Mouse (Mus musculus) neural tube, embryonic 14.5 days (tissue): ENCODE results near the gene Trpm5. TPM values are rescaled to one million over a fixed set of nuclear protein-coding genes. Genes with fewer than 3 reads are reported as not detected.

Source experiments
- ATAC-seq: fragments of 200-750 bp; cut with Nextera tagmentation; 2 replicates; pipeline ENCODE4 v1.8.0; 2017; ENCODE audit warnings: low read depth, mild to moderate bottlenecking, moderate TSS enrichment, moderate library complexity
- H3K27ac ChIP-seq: fragments of 300-500 bp; sonication (generic); 2 replicates; pipeline ENCODE4 v1.5.1; 2014; ENCODE audit warnings: low read depth, mild to moderate bottlenecking, control low read depth, low read length, moderate library complexity, mixed read lengths
- H3K27me3 ChIP-seq: fragments of 300-500 bp; sonication (generic); 2 replicates; pipeline ENCODE4 v1.6.1; 2014; ENCODE audit warnings: low read length; ENCODE audit not compliant: control insufficient read depth, insufficient read depth
- H3K36me3 ChIP-seq: fragments of 300-500 bp; sonication (generic); 2 replicates; pipeline ENCODE4 v1.6.1; 2014; ENCODE audit warnings: low read length, mixed read lengths; ENCODE audit not compliant: control insufficient read depth, insufficient read depth
- H3K4me1 ChIP-seq: fragments of 300-500 bp; sonication (generic); 2 replicates; pipeline ENCODE4 v1.6.1; 2014; ENCODE audit warnings: low read length; ENCODE audit not compliant: control insufficient read depth, insufficient read depth
- H3K4me2 ChIP-seq: fragments of 300-500 bp; sonication (generic); 2 replicates; pipeline ENCODE4 v1.6.1; 2014; ENCODE audit warnings: mild to moderate bottlenecking, low read depth, low read length, control low read depth
- H3K4me3 ChIP-seq: fragments of 300-500 bp; sonication (generic); 2 replicates; pipeline ENCODE4 v1.5.1; 2014; ENCODE audit warnings: low read depth, low read length, control low read depth, mixed read lengths
- H3K9ac ChIP-seq: fragments of 300-500 bp; sonication (generic); replicated peaks from 2 replicates; pipeline ENCODE4 v1.6.1; 2014; ENCODE audit warnings: low read depth, mild to moderate bottlenecking, control low read depth, low read length, mixed read lengths
- H3K9me3 ChIP-seq: fragments of 300-500 bp; sonication (generic); 2 replicates; pipeline ENCODE4 v1.6.1; 2016; ENCODE audit warnings: low read length; ENCODE audit not compliant: control insufficient read depth
- WGBS: fragments of 180-500 bp; shearing (Covaris S2); extraction: QIAGEN DNeasy Blood & Tissue Kit; methylation state at CpG from one replicate; pipeline ENCODE4 v1.1.7; 2014; 5-methylcytosine and 5-hydroxymethylcytosine counted together
- polyA plus RNA-seq: library from polyadenylated mRNA; unstranded; fragments of >200 nt; fragmentation: Nextera tagmentation; extraction: Ambion mirVana; gene quantifications from 2 replicates; pipeline ENCODE4 v1.2.1, GENCODE M21; 2014

Gene Trpm5
- polyA plus RNA-seq, 1 experiment from 2014 or later: 1.6 TPM

DNA sequence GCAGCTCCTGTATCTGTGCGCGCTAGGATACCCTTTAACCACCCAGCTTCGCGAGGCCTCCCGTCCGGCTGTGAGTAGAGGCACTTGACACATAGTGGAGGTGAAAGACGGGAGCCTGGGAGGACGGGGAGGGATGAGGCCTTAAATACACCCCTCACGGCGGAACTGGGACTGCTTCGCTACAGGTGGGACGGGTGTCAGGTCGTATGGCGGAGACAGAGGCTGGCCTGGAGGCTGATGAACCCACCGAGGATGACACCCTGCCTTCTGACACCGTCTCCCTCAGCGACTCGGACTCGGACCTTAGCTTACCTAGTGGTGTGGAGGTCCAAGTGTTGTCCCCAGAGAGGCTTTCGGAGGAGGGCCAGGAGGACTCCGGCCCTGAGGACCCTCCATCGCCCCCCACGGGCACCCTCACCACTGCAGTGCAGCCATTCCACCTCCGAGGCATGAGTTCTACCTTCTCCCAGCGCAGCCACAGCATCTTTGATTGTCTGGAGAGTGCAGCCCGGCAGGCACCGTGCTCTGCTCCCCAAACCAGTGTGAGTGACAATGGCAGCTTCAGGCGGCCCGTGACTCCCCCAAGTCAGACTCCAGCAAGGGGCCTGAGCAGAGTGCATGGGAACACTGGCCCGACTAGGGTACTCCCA is 24.6 kb downstream of the Trpm5 start:
- peaks cover 2% of the 10 kb centered on the region; the same call in 1 of the 2 replicates for H3K27me3 ChIP-seq
- H3K9ac ChIP-seq: peak overlapping the region; percentile 82
- H3K4me3 ChIP-seq: peak overlapping the region; percentile 54
- H3K36me3 ChIP-seq: peaks cover 16% of the 10 kb centered on the region
- H3K27ac ChIP-seq: peak overlapping the region; percentile 70
- H3K4me2 ChIP-seq: peak overlapping the region; percentile 97
- H3K9me3 ChIP-seq: no peaks in the 10 kb centered on the region
- no peak for ATAC-seq
- 13% methylated on average over 30 of the region's 30 CpGs for WGBS
- peaks cover 23% of the 10 kb centered on the region for H3K4me1 ChIP-seq

DNA sequence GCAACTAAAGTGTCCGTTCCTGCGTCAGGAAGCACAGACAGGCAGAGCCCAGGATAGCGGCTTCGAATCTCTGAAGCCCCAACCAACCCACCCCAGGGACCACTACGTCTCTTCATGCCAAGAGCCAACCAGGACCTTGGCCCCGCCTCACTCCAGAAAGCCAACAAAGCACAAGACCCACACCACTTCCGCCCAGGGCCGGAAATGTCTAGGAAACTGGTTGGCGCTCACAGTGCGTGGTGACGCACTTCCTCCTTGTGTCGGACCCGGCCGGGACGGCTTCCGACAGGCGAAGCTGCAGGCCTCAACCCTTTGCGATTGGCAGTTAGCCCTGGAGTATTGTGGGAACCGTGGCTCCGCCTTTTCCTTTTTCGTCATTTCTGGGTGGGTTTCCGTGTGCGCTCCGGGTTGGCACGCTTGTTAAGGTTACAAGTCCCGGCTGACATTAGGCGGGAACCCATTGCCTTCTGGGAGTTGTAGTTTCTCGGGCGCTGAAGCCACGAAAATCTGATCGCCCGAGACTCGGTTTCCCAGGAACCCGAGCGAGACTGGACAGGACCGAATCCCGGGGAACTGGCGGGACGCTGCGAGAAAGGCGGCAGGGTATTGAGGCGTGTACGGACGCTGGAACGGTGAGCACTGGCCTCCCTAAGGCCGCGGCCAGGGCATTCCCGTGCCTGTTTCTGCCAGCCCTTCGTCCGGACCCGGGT is 25.4 kb downstream of the Trpm5 start, which contains the start of gene Tssc4:
TSS of gene Tssc4 (plus strand) at position 368 of the 710 bp plus-strand sequence.
- Histone ChIP-seq H3K4me3 (peak within 1 kb of the TSS; percentile 54), H3K9ac (peak within 1 kb of the TSS; percentile 82), H3K4me2 (peak within 1 kb of the TSS; percentile 97), H3K4me1 (peaks cover 23% of the 10 kb centered on the region), H3K9me3 (no peaks in the 10 kb centered on the region), H3K36me3 (peaks cover 21% of the 10 kb centered on the region), H3K27me3 (peaks cover 2% of the 10 kb centered on the region; the same call in 1 of the 2 replicates), H3K27ac (peak within 1 kb of the TSS; percentile 96)
- ATAC-seq: peak; percentile 96
- under 1% methylated on average over 51 of the region's 51 CpGs for WGBS

DNA sequence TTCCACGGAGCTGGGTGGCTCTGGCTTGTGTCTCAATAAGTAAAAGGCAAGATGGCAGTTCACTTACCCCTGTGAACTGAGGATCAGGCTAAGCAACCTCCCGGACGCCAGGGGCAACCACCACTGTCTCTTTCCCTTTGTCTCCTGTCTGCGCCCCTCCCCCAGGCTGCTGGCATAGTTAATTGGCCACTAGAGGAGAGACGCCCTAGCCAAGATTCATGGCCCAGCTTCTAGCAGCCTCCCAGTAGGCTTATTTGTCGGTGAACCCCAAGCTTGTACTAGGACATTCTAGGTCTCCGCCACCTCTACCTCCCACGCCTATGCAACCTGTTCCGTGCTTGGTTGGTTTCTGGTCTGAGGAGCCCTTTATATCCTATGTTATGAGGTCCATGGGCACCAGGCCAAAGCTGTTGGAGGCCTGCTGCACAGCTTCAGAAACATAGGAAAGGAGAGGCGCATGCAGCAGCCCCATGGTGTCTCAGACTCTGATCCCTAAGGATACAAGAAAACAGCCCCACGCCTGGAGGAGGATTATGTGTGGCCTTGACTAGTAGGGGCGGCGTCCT is 26.0 kb downstream of the Trpm5 start:
- no peak; the same call in 1 of the 2 replicates for ATAC-seq
- H3K4me3 ChIP-seq: peak overlapping the region; percentile 54
- 31% methylated on average over 13 of the region's 13 CpGs for WGBS

DNA sequence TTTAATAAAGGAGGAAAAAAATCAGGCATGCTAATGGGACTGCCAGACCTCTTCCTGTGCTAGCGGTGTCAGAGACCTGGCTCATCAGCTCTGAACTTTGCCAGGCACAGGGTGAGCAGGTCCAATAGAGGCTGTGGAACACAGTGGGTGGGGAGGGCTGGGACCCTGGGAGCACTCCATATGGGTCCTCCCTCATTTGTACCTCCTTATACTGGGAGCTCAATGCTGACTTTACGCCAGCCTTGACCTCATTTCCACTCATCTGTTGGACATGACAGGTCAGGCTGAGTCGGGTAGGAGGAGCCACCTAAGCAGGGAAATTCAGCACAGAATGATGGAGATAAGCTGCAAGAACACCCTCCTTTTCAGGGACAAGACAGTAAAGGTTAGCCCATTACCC is 26.5 kb downstream of the Trpm5 start:
- H3K9me3 ChIP-seq: no peaks in the 10 kb centered on the region
- peaks cover 23% of the 10 kb centered on the region for H3K4me1 ChIP-seq
- ATAC-seq: no peak
- H3K9ac ChIP-seq: peak overlapping the region; percentile 72
- H3K4me3 ChIP-seq: peak overlapping the region; percentile 54; the same call in 1 of the 2 replicates
- peak overlapping the region; percentile 52 for H3K4me2 ChIP-seq
- H3K27ac ChIP-seq: peak overlapping the region; percentile 96
- 71% methylated on average over 3 of the region's 3 CpGs for WGBS
- H3K27me3 ChIP-seq: peaks cover 2% of the 10 kb centered on the region; the same call in 1 of the 2 replicates
- peaks cover 27% of the 10 kb centered on the region for H3K36me3 ChIP-seq

More for the DNA sequence above, 26.0 kb downstream of the Trpm5 start:
- H3K4me1 ChIP-seq: peaks cover 23% of the 10 kb centered on the region
- peaks cover 24% of the 10 kb centered on the region for H3K36me3 ChIP-seq
- H3K9me3 ChIP-seq: no peaks in the 10 kb centered on the region
- peaks cover 2% of the 10 kb centered on the region; the same call in 1 of the 2 replicates for H3K27me3 ChIP-seq
- H3K9ac ChIP-seq: peak overlapping the region; percentile 72
- H3K4me2 ChIP-seq: peak overlapping the region; percentile 52
- peak overlapping the region; percentile 96 for H3K27ac ChIP-seq

DNA sequence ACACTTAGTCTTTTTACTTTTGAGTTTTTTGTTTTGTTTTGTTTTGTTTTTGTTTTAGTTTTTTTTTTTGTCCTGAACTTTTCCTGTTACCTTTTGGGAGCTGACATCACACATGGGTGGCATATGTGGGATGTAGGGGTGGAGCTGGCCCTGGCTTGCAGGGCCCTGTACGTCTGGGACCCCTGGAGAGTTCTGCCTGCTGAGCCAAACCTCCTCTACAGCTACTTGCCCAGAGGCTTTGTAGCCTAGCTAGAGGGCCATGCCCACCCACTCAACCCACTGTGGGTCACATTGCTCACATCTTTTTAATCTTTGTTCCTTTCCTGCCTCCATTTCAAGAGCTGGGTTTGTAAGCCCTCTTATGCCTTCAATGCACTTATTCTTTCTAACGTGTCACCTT is 27.0 kb downstream of the Trpm5 start:
- Histone ChIP-seq H3K27ac (peak overlapping the region; percentile 96; the same call in 1 of the 2 replicates), H3K9ac (no peak overlapping the region), H3K4me1 (peaks cover 23% of the 10 kb centered on the region), H3K36me3 (peaks cover 32% of the 10 kb centered on the region), H3K9me3 (no peaks in the 10 kb centered on the region), H3K4me2 (peak overlapping the region; percentile 52; the same call in 1 of the 2 replicates), H3K27me3 (peaks cover 2% of the 10 kb centered on the region; the same call in 1 of the 2 replicates), H3K4me3 (no peak overlapping the region)
- 40% methylated on average over 2 of the region's 2 CpGs for WGBS
- ATAC-seq: no peak

DNA sequence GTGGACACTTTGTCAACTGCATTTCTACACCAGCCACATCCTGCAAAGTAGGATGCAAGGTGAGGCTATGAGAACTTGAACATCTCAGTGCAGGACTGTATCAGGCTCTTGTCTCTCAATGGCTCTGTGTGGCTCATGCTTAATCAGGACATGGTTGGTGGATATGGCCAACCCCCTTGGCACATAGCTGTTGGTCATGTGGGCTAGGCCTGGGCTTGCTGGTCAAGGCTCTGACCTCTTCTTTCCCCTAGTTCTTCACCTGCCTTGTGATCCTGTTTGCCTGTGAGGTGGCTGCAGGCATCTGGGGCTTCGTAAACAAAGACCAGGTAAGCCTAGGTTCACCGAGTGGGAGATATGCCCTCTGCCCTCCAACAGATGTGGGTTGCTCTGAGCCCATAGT is 28.8 kb downstream of the Trpm5 start:
- H3K4me3 ChIP-seq: no peak overlapping the region
- WGBS: 91% methylated on average over 2 of the region's 2 CpGs
- no peaks in the 10 kb centered on the region for H3K9me3 ChIP-seq
- no peak overlapping the region for H3K27ac ChIP-seq
- H3K27me3 ChIP-seq: peaks cover 2% of the 10 kb centered on the region; the same call in 1 of the 2 replicates
- H3K9ac ChIP-seq: no peak overlapping the region
- no peak overlapping the region for H3K4me2 ChIP-seq
- no peak for ATAC-seq
- peaks cover 33% of the 10 kb centered on the region for H3K36me3 ChIP-seq
- H3K4me1 ChIP-seq: peaks cover 19% of the 10 kb centered on the region

DNA sequence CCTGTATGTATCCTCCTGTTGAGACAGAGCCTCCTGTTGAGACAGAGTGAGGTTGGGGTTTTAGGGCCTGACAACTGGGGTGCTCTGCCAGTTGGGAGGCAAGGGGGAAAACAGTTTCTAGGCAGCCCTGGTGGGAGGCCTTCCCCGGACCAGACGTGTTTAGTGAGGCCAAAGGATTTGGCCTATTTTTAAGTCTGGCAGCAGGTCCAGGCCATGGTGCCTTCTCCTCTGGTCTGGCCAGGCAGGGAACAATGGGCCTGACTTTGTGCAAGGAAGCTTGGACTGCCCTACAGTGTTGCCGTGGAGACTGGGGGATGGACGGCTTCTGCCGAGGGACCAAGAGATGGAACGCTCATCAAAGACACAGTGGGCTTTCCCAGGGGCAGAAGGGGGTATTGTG is 30.2 kb downstream of the Trpm5 start:
- 27% methylated on average over 6 of the region's 6 CpGs for WGBS
- Histone ChIP-seq H3K4me1 (peaks cover 11% of the 10 kb centered on the region; the same call in 1 of the 2 replicates), H3K36me3 (peaks cover 33% of the 10 kb centered on the region), H3K4me2 (no peak overlapping the region), H3K4me3 (no peak overlapping the region), H3K27me3 (no peaks in the 10 kb centered on the region), H3K9me3 (no peaks in the 10 kb centered on the region), H3K9ac (no peak overlapping the region), H3K27ac (no peak overlapping the region)
- ATAC-seq: no peak

DNA sequence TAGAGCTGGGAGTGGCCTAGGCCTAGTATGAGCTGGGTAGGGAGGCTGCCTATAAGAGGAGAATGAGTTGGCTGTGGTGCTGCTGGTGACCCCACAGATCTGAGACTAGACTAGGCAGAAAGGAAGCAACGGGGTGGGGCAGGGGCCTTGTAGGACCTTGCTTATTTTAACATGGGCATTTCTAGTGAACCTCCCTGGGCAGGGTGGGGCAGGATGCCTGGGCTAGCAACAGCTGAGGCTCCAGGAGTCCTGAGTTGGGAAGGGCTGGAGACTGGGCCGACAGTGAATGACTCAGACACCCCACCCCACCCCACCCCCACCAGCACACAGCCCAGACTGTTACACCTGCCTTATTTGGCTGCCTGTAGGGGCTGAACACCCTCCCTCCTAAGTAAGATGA is 31.7 kb downstream of the Trpm5 start:
- Histone ChIP-seq H3K4me3 (no peak overlapping the region), H3K27me3 (no peaks in the 10 kb centered on the region), H3K4me2 (no peak overlapping the region), H3K27ac (no peak overlapping the region), H3K9me3 (no peaks in the 10 kb centered on the region), H3K9ac (no peak overlapping the region), H3K4me1 (peaks cover 12% of the 10 kb centered on the region), H3K36me3 (peaks cover 33% of the 10 kb centered on the region)
- ATAC-seq: no peak
- 91% methylated on average over 2 of the region's 2 CpGs for WGBS
